Mouse (Mus musculus) erythroblast, embryonic 14.5 days (primary cell): ENCODE results near the gene Ppm1n.

Source experiments
- GATA1 ChIP-seq: IDR thresholded peaks from 2 replicates; pipeline ENCODE4 v1.6.1; 2012; ENCODE audit warnings: low read length, inconsistent platforms, mixed read lengths
- TAL1 ChIP-seq: IDR thresholded peaks from 3 replicates; pipeline ENCODE4 v1.6.1; 2012; ENCODE audit warnings: low read length, inconsistent platforms, mixed read lengths

DNA sequence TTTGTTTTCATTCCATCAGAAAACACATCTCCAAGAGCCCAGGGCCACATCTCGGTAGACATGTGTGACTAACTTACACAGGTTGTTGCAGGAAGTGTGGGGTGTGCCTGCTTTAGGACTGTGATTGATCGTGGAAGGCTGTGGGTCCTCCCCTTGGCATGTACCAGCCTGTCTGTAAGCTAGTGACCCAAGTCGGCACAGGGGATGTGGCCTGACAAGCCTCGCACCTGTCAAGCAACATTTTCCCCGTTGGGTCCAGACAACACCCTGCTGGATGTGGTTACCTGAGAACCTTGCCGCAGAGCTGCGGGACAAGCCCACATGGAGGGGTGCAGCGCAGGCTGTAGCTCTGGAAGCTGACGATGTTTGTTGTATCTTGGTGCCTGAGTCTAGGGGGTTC is 42.6 kb upstream of the Ppm1n start:
- no peak for TF ChIP-seq GATA1
- TF ChIP-seq TAL1, result no peak
